Mouse (Mus musculus) layer of hippocampus, postnatal 25 days (tissue): Measurements from ENCODE around the gene Klhl21. TPM values are rescaled to one million over a fixed set of nuclear protein-coding genes. Genes with fewer than 3 reads are reported as not detected.

ENCODE experiments used
- DNase-seq, 2 experiments: peaks; one replicate each; pipeline ENCODE4 v3.0.0; 2022; ENCODE audit warnings: mixed read lengths in 2 of 2, low spot score in 1 of 2; ENCODE audit errors: extremely low spot score in 1 of 2
- total RNA-seq, 2 experiments: library from RNA; stranded (reverse); gene quantifications; 2 replicates each; pipeline ENCODE4 v1.2.3; 2021

Klhl21 gene
- 10 to 100 TPM; 19.1 to 20.7 TPM for total RNA-seq

DNA sequence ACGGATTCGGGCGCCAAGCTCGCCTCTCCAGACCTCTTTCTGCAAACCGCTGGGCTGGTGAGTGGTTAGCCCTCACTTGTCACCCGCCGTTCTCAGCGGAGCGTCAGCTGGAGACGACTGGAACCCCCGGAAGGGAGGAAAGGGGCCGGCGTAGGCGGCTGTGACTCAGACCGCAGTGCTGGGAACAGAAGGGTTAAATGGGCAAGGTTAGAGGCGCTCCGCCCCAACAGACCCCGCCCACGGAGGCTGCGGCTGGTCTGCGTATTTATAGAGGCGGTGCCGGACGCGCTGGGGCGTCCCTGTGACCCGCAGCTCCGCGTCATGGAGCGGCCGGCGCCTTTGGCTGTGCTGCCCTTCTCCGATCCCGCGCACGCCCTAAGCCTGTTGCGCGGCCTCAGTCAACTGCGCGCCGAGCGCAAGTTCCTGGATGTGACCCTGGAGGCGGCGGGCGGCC is at the start of gene Klhl21:
Klhl21 (plus strand) TSS at position 182 of the 454 bp plus-strand sequence.
- DNase-seq, result peak; percentile 82 to 87

DNA sequence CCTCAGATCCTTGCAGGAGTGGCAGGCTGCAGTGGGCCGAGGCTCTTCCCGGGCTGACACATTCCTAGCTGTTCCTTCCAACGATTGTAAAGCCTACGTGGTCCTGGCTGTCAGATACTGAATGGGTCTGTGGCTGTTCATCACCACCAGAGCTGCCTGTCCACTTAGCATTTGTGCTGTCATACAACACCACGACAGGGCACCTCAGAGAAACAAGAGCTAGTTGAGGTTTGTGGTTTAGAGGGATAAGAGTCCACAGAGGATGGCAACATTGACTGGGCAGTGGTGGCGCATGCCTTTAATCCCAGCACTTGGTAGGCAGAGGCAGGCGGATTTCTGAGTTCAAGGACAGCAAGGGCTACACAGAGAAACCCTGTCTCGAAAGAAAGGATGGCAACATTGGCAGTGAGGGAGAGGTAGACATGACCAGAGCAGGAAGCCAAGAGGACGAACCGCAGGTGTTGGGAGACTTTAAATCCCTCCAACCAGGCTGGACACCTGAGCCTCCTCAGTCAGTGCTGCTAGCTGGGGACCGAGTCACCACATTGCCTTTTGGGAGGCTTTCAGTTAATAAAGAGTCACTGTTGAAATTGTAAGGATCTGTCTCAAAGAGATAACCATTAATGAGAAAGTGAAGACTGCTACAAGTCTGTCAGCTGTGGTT is 48.6 kb upstream of the Klhl21 start:
- no peak for DNase-seq

DNA sequence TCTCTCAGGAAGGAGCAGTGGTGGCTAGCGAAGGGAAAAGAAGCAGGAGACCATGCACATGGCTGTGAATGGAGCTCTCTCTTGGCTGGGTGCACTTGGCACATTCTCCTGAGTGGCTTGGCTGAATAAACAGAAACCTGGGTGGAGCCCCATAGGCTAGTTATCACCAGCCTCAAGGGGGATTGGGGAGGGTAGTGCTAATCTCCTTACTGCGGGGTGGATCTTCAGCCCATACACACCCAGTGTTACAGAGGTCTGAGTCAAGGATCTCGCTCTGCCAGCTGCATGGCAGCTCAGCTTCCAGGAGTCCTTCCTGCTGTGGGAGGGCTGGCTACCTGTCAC is 48.1 kb upstream of the Klhl21 start:
- no peak for DNase-seq

DNA sequence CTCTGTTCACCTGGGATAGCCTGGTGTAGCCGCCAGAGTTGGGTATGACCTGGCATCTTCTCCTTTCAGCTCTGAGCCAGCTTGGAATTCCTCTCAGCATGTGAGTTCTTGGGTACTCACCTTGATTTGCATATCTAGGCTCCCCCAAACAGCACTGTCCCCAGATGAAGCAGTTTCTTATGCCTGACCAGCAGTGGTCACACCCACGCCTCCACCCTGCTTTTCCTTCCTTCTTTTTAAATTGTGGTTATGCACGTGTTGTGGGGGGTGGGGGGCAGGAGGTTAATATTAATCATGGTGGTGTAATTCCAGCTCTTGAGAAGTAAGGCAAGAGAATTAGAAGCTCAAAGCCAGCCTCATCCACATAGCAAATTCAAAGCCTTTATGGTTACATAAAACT is 45.8 kb upstream of the Klhl21 start:
- DNase-seq, result no peak

DNA sequence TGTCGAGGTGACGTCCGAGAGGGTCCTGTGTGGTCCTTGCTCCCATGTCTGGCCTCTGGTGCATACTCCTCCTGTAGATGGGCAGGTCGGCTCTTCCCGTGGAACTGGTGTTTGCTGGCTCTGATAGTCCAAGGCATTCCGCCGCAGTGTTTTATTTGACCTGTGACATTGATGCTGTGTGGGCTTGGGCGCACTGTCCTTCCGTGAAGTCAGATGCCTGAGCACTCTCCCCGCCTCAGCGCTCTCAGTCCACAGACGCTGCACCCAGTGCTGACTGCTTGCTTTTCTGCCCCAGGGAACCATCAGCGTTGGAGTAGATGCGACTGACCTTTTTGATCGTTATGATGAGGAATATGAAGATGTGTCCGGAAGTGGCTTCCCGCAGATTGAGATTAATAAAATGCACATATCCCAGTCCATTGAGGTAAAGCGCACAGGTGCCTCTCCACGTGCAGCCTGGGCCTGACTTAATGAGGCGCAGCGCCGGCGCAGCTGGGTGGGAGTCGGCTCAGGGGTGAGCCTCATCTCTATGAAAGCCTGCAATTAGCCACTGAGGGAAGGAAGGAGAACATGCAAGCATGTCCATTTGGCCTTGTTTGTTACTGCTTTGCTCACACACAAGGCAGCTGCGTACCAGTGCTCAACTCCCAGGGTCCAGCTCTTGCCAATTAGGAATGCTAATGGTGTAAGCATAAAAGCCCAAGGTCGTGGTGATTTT is 40.2 kb upstream of the Klhl21 start:
- no peak for DNase-seq

DNA sequence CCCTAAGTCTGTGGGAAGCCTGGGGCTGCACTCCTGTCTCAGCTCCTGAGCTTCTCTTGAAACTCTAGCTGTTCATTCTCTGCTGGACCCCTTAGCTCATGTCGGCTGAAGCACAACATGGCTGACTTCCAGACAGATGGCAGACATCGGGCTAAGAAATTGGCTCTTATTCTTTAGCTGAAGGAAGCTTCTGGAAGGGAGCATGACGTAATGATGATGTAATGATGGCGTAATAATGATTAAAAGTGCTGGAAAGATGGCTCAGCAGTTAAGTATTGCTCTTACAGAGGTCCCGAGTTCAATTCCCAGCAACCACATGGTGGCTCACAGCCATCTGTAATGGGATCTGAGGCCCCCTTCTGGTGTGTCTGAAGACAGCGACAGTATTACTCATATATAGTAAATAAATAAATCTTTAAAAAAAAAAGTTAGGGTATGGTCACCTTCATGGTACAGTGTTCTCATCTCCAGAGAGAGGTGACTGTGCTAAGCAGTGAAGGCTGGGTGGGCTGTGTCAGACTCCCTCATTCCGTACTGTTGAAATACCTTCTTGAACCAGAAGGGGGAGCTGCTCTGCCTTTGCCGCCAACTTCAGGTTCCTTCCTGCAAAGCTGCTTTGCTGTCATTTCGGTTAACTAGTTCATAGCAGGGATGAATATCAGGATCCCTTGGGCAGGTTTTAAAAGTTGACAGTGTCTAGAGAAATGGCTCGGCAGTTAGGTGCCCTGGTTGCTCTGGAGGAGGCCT is 36.2 kb upstream of the Klhl21 start:
- DNase-seq, result no peak

DNA sequence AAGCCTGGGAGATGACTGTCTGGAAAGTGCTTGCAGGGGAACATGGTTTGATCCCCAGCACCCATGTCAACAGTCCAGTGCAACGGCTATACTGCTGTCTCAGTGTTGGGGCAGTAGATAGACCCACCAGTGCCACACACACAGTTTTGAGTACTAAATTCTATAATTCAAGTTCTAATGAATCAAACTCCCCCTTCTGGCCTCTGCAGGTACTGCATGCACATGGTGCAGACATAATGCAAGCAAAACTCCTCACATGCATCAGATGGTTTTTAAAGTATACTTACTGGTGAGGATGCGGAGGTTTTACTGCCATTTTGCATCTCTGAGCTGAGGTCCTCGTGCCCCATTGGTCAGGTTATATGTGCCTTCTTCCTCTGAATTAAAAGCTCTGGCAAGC is 33.2 kb upstream of the Klhl21 start:
- peak in 1 of 2 experiments; percentile 43 for DNase-seq

DNA sequence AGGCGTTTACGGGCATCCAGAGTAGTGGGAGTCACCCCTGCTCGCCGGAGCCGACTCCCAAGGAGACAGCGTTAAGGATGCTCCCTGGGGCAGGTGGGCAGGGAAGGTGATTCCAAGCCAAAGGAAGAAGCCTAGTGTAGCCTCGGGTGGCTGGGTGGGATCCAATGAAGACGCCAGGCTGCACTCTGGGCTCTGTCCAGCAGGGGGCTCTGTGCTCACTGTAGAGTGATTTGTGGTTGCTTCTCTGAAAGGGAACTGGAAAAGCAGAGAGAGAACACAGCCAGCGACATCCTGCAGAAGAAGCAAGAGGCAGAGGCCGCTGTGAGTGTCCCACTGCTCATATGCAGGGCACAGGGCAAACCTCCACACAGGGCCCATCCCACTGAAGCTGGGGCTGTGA is 30.9 kb upstream of the Klhl21 start:
- DNase-seq, result peak; percentile 91 to 99

DNA sequence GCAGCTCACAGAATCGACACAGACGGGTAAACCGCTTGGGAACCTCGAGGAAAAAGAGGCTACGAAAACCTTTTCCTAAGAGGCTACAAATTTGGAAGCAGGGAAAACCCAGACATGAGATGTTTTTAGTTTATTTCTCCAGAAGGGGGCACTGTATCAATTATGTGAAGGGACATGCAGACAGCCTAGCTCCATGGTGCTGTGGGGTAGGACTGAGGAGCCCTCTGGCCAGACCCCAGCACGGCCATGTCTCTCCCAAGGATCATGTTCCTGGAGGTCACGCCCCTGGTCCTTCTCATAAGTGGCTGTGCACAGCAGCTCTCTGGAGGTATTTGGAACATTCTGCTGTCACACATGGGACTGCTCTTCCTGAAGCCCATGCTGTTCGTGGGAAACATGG is 27.9 kb upstream of the Klhl21 start:
- no peak for DNase-seq

DNA sequence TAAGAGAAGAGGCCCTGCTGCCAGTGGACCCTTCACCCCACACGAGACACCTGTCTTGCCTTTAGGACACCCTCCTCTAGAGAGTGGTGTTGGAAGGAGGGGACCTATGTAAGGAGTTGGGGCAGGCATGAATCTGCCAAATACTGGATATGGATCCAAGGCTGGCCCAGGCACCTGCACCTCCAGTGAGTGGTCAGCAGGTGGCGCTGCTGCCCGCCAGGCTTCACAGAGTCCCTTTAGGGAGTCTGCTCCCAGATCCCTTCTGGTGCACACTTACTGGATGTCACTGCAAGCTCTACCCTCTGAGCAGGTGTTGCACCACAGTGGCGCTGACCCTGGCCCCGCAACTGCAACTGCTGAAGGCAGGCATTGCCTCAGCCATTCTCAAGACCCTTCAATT is 27.2 kb upstream of the Klhl21 start:
- peak; percentile 74 to 82 for DNase-seq

DNA sequence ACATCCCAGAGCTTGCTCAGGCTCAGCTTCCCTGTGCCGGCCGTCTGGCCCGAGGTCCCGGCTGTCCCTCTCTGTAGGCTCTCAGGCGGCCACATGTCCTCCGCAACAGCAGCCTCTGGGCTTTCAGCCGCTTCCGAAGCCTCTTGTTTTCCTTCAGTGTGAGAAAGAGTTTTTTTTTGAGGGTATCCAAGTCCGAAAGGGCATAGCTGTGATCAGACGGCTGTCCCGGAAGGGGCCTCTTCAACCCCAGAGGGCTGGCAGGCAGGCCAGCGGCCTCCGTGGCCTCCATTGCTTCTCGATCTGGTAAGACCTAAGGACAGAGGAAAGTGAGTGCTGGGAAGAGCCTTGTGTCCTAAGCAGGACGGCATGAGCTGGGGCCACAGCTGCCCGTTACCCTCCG is 25.6 kb upstream of the Klhl21 start:
- no peak for DNase-seq

DNA sequence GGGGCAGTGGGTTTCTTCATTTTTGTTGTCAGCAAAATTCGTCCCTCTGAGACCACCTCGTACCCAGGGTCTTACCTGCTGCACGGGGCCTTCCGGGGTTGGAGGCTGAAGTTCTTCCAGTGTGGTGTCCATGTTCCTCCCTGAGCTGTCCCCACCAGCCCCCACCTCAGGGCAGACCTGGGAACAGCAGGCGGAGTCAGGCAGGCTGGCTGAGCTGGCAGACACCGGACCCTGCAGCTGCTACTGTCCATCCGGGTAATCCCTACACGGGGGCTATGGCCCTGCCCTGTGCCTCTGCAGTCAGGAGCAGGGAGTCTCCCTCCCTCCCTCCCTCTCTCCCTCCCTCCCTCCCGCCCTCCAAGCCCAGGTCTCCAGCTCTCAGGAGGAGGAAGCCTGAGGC is 25.0 kb upstream of the Klhl21 start:
- DNase-seq, result no peak

DNA sequence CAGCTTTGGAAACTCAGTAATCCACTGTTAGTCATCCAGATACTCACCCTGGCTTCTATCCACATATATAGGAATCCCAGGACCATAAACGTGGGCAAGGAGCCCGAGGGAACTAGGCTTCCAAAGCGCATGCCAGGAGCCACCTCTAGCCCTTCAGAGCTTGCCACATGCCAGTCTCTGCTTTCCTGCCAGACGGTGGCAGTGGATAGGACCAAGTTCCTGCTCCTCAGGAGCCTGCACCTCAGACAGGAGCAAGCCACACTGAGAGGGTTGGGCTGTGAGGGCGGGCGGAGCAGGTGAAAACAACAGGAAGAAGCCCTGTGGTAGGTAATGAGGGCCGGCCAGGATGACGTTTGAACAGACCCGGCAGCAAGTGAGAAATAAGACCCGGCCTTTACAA is 22.7 kb upstream of the Klhl21 start:
- no peak for DNase-seq

DNA sequence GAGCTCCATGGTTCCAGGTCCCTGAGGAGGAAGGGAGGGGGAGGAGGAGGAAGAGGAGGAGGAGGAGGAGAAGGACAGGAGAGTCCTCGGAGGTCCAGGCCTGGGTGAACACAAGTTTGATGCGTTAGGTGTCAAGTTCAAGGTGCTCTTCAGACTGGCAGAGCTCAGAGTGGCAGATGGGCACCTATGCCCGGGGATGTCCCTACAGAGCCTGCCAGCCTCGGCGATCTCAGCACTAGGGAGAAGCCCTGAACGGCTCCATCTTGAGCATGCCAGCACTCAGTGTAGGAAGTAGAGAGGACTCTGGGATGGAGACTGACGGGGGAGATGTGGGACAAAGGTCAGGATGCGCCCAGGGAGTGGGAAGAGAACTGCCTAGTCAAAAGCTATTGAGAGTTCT is 22.0 kb upstream of the Klhl21 start:
- DNase-seq, result no peak

DNA sequence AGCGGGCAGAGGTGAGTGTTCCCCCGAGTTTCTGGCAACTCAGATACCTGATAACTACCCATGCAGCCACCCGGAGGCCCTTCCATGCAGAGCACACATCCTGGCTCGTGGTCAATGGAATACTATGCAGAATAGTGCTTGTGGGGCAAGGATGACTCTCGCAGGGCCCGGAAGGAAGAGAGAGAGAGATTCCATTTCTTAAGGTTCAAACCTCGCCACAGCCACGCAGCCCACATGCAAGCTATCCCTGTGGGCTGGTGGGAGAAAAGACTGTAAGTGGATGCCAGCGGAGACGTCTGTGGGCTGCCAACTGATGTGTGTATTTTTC is 20.6 kb upstream of the Klhl21 start:
- no peak for DNase-seq

DNA sequence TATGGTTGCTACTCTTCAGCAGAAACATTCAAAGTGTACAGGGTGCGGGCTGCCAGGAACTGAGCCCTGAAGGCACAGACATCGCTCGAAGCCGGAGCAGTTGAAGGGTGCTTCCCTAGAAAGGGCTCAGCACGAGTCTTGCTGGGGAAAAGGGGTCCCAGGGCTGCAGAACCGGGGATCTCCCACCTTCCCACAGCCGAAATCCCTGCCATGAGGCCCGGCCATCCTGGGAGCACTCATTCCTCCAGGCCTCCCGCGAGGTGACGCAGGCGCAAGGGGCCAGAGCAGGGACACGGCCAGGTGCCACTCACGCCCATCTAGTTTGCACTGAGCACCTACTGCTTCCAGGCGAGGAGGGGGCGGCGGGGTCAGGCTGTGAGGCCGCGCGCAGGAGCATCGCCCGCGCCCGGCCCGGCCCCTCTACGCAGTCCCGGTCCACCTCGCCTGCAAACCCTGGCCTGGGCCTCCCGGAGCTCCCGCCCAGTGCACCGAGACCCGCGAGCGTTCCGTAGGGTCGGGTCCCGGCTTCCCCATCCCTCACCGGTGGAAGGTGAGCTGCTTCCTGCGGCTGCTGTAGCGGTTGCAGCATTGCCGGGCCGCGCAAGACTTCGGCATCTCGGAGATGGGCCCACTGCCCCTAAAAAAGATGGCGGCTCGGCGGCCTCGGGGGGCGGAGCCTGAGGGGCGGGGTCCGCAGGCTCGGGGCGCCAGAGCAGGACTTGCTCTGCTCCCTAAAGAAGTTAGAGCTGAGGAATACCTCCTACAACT is 20.1 kb upstream of the Klhl21 start, which contains the start of gene Thap3:
Thap3 (minus strand) TSS at position 656 of the 768 bp plus-strand sequence.
- DNase-seq, result peak; percentile 73 to 79

DNA sequence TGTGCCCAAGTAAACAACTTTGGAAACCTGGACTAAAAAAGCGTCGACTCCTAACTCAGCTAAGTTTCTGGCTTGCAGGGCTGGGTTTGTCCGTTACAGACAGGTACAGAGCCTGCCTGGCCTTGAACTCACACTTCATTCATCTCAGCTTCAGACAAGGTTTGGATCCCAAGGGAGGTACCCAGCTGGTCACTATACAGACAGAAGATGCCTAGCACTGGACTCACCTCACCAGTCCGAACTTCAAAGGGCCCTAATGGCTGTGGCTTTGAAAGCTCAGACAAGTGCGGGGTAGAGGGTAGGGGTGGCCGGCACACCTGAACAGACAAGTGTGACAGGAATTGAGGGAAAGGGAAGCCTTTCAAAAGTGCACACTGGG is 19.5 kb upstream of the Klhl21 start:
- no peak for DNase-seq

DNA sequence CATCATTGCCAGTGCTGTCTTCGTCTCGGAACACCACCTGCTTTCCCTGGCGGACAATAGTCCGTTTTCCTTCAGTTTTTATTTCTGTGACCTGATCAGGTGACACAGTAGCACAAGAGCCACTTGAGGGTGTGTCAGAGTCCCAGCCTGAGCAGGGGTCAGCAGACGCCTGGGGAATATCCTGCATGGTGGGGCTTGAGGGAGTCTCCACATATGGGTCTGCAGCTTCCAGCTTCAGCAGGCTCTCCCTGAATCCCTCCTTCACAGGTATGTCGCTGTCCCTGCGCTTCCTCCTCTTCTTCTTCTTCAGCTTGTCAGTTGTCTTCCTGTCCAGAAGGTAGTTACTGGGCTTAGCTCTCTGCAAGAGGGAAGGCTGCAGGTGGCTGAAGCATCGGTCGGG is 16.5 kb upstream of the Klhl21 start:
- DNase-seq, result no peak

DNA sequence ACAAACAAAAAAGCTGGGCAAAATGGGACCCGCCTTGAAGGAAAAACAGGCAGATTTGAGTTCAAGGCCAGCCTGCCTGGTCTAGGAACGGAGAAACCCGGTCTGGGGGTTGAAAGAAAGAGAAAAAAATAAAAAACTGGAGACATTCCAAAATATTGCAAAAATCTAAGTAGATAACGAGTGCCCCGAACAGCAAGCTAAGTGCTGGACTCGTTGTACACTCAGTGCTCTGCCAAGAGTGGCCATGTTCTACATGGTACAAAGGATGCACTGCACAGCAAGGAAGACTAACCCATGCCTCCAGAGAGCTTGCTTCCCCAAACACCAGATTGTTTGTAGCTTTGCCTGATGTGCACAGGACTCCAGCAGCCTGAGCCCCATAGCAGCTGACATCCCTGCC is 15.6 kb upstream of the Klhl21 start:
- DNase-seq, result no peak

DNA sequence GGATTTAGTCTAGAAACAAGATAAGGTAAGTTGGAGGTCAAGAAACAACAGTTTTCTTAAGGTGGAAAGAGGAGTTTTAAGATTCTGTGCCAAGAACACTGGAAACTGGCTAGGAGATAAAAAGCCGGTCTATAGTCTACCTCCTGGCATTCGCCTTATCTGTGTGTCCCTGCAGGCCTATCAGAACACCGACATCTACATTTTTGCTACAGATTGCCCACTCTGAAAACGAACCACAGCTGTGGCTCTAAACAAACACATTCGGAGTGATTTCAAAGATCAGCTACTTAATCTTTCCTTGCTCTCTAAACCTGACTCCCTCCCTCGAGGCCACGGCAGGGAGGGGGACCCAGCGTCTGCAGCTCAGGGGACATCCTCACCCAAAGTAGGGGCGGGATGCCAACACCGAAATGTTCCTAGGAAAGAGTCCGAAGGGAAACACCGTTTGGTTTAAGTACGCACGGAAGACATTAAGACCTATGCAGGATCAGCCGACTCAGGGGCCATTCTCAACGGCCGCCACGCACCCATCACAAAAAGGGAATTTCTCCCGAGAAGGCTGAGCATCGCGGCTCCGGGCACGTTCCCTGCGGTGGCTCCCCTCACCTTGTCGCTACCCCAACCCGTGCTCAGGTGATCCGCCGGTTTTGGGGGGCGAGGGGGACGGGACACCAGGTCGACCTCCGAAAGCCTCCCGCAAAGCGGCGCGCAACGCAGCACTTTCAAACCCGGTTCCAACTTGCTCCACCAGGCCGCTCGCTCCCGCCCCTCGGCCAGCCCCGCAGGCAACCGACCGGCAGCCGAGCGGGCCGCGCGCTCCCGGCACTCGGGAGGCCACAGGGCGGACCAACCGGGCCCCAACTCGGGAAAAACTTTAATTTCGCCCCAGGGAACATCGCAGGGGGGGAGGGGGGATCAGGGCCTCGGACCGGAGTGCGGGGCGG is 14.1 kb upstream of the Klhl21 start:
- DNase-seq, result no peak
